Mouse (Mus musculus): ENCODE measurements around the gene Serpinb1b.
"Not testable (repeated sequence)": the region's sequence is repeated elsewhere in the genome, so short reads cannot be mapped to it uniquely, and the experiment has no call there.

Gene Serpinb1b

DNA sequence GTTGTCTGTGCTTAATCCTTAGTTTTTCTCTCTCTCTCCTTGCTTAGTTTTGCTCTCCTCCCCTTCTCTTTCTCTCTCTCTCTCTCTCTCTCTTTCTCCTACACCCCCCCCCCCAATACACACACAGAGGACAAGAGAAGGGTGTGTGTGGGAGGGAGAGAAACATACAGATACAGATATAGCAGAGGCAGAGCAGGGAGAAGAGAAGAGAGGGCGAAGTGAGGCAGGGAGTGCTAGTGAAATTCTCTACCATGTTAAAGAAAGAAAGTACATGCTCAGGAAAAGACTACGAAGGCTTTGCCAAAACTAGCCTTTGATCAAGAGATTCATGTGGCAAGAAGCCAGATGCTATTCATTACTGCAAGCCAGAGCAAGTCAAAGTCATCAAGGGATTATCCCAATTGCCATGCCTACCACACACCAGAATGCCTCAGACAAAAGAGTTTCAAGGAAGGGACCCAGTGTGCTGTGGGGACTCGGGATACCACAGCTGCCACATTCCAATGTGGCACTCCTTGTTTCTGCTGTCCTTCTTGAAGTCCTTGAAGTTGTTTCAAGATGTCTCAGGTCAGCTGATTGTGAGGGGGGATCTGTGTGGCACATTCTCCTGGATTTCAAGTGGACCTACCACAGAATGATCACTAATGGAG, at the start of gene Serpinb1b:
Gene Serpinb1b (plus strand): TSS at position 520 of the 650 bp plus-strand sequence.
- no peak for DNase-seq (ENCODE audit: low spot score)

DNA sequence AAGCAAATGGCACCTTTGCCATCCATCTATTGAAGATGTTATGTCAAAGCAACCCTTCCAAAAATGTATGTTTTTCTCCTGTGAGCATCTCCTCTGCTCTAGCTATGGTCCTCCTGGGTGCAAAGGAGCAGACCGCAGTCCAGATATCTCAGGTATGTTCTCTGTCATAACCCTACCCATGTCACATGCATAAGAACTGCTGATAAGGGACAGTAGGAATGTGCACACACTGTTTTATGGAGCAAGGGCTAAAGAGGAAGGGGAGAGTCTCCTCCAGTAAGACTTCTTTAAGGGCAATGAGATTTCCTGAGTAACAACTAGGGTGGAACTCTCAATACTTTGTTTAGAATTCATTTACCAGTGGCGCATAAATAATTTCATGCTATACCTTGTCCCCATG, 48.9 kb upstream of the Serpinb1b start:
- DNase-seq (ENCODE audit: low spot score): not testable (repeated sequence)

DNA sequence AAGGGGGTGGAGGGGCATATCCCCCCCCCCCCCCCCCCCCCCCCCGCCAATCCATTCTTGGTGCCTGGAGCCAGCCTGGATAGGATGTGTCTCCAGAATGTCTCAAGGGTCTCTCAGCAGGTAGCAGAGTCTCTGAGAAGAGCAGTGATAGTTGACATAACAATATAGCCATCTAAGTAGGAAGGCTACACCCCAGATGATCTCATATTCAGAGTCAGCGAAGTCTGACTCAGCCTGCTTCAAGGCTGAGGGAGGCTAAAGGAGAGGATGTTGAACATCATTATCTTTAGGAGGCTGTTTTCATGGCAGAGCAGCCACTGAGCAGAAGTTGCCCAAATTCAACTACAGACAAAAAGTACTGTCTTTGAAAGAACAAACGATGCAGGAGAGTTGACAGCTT, 48.1 kb upstream of the Serpinb1b start:
- no peak for DNase-seq (ENCODE audit: low spot score)

DNA sequence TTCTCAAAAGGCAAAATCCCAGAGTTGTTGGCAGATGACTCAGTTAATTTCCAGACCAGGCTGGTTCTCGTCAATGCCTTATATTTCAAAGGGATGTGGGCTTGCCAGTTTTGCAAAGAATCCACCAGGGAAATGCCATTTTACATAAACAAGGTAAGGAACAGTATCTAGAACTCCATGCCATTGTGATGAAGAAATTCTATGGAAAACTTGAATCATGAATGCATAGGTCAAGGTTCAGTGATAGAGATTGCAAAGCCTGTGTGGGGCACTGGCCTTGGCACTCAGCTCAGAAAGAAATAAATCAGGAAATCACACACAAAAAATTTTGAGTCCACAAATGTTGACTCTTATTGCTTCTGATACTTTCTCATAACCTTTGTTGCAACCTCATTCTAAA, 42.9 kb upstream of the Serpinb1b start:
- DNase-seq (ENCODE audit: low spot score): no peak

DNA sequence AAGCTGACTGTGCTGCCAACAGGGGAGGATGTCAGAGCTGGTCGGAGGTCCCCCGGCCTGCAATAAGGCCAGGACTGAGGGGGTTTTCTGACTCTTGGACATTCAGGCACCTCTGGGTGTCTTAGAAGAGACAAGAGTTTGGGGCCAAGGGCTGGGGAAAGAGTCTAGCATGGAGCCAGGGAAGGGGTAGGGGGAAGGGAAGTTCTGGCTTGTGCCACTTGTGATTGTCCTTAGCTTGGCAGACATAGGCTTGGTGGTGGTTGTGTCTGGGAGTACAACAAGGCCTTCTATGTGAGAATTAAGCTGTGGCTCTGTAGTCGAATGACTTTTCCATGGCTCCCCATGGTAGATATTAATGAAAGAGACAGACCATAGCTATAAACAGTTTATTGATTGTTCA, 34.8 kb upstream of the Serpinb1b start:
- no peak for DNase-seq (ENCODE audit: low spot score)

DNA sequence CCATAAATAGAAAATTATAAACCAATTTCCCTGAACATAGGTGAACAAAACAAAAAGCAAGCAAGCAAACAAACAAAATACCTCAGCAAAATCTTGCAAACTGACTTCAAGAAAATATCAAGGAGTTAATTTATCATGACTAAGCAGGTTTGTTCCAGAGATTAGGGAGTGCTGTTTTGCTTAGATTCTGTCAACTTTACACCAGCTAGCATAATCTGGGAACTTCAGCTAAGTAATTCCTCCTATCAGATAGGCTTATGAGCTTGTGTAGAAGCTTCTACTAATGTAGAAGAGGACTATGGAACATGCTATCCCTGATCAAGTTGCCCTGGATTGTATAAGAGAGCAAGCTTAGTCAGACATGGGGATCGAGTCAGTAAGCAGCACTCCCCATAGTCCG, 31.1 kb upstream of the Serpinb1b start:
- no peak for DNase-seq (ENCODE audit: low spot score)

DNA sequence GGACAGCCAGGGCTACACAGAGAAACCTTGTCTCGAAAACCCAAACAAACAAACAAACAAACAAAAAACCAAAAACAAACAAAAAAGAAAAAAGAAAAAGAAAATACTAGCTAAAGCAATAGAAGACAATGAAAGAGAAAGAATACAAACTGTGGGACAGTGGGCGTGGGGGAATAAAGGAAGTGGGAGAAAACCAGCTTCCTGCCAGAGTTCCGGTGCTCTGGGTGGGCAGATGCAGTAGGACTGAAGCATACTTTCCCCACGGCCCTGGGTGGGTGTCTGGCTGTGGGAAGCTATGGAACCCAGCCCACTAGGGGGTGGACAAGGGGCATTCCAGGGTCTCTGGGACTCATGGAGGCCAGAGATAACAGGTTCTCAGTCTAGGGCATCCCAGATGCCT, 30.2 kb upstream of the Serpinb1b start:
- no peak for DNase-seq (ENCODE audit: low spot score)

DNA sequence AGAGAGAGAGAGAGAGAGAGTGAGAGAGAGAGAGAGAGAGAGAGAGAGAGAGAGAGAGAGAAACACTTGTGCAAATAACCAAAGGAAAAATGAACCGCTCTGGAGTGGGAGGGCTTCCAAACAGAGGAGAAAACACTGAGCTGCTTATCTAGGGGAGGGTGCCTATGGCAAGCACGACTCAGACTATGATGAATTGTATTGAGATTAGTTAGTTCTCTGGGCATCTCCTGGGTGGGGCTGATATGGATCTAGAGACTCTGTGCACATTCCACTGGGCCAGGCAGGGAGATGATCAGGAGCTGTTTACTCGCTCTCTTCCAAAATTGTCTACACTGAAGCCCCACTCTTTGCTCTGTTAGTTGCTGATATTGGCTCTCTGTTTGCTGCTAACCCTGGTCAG, 26.7 kb upstream of the Serpinb1b start:
- no peak for DNase-seq (ENCODE audit: low spot score)

DNA sequence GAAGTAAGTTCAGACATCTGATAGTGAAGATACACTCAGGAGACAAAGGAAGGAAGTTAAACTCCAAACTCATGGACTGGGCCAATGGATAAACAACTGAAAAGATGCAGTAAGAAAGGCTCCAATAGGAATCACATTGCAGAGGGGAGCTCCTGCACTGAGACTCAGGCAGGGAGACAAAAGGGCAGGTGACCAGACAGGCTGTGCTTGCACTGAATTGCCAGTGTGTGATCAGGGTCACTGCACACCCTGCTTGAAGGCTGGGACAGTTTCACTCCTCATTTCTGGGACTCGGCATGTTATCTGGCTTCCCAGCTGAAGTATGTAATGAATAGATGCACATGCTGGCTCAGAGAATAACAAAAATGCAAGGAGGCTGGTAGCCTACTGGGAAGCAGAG, 15.3 kb upstream of the Serpinb1b start:
- peak; percentile 19 for DNase-seq (ENCODE audit: low spot score)

DNA sequence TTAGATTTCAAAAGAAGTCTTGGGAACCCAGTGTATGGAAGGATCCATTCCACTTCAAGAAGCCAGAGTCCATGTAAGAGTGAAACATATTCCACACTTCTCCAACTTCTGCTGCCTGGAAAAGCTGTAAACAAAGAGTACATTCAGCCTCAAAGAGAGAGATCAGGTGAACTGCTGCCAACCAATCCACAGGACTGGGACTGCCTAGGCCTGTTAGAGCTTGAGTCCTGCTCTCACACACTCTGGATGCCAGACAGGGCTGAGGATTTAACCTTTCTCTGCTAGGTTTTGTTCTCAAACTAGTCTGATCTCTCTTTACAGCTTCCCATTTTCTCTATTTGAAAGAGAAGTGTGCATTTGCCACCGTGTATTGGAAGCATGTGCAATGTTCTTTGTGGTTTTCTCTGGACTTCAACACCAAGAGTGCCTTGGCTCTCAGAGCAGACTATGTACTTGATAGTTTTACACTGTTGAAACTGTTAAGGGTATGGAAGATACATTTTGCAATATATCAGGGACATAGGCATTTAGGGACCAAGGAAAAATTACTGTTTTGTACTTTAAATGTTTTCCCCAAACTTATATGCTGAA, 10.9 kb upstream of the Serpinb1b start:
- DNase-seq (ENCODE audit: low spot score): no peak

DNA sequence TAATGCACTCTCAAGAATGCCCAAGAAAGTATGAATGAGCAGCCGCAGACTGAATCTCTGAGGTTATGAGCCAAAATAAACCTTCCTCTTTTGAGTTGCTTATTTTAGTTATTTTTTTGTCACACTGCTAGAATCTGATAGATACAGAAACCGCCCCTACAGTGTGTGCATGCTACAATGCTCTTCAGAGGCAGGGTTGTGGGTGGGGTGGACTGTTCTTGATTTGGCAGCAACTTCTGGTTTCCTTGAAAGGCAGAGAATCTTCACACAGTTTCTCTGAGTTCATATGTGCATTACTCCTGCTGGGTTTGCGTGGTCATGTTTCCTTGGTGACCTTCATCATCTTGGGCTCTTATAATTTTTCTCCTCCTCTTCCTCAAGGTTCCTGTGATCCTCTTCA, 10.2 kb upstream of the Serpinb1b start:
- DNase-seq (ENCODE audit: low spot score): no peak

DNA sequence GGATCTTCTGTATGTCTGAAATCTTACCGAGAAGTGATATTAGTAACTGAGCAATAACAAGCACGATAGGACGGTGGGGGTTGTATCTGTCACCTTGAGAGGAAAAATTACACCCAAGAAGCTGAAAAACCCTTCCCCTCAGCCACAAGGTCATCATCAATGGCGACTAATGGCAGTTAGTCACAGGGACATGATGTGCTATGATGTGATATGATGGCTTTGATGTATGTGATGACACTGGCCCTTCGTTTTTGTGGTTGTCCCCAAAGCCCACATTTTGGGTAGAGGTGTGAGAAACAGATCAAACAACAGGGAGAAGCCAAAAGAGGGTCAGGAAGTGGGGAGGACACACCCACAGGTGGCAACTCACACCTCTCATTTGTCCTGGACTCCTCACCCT, 6.6 kb upstream of the Serpinb1b start:
- DNase-seq (ENCODE audit: low spot score): no peak

DNA sequence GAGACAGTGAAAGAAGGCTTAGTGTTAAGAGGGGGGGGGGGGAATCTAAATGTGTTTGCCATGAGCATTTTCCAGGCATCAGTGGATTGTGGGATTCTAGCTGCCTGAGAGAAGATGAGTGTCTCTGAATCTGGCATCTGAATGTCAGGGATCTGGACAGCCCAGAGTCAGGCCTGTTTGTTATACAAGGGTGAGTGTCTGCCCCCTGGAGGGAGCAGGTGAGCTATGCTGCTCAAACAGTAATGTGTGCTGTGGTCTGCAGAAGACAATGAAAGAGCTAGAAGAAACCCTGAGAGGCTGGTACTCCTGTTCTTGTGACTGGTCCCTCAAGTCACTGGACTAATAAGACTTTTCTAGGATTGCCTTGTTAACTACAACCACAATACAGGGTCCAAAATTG, 4.3 kb upstream of the Serpinb1b start:
- DNase-seq (ENCODE audit: low spot score): peak; percentile 47

DNA sequence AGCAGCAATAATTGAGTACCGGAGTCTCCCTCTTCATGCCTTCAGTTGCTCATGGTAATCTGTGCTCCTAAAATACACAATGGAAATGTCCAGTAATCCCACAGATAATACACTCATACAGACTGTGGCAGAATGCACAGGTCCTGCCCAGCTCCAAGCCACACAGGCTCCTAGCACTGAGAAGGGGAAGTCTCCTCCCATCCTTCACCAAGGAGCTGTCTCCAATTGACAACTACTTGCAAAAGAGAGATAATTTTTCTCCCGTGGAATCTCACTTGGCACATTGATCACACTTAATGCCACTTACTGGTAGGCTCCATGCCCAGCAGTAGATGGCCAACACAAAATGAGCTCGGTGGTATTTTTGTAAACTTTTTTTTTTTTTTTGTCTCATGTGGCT, 2.1 kb upstream of the Serpinb1b start:
- no peak for DNase-seq (ENCODE audit: low spot score)

DNA sequence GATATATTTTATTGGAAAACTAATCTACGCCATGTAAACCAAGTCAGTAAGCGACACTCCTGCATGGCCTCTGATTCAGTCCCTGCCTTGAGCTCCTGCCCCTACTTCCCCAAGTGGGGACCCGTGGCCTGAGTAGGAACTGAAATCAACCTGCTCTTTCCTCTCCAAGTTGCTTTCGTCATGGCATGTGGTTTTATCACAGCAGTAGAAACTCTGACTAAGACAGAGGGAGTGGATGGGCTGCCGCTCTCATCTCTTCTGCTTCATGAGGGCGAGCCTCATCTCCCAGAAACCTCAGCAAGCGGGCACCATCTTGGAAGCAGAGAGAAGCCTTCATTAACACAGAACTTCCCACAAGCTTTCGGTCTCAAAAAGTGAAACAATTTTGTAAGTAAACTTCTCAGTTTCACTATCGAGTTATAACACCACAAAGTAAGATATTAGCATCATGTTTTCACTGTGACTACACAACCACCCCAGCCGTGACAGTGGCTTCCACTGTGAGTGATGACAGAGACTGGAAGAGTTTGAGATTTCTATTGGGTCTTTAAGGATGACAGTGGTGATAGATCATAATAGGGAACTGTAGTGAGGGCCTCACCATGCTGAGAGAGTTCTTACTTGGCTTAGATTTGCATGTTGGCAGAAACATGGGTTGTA, 1.2 kb upstream of the Serpinb1b start:
- no peak for DNase-seq (ENCODE audit: low spot score)

DNA sequence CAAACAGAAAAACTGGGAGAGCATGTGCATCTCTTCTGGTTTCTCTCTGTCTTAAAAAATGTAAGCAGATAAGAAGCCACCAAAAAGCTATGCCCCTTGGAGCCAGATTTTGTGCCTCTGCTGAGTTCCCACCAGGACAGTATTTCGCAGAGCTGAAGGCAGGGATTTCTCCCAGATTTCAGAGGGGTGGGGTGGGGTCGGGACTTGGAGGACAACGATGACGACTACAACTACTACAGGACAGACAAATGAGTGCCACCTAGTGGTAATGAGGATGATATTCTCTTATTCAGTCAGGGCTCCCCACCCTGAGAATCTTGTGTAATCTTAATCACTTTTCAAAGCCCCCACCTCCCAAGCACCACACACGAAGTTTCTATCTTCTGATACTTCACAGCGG, 1.0 kb downstream of the Serpinb1b start:
- DNase-seq (ENCODE audit: low spot score): no peak

DNA sequence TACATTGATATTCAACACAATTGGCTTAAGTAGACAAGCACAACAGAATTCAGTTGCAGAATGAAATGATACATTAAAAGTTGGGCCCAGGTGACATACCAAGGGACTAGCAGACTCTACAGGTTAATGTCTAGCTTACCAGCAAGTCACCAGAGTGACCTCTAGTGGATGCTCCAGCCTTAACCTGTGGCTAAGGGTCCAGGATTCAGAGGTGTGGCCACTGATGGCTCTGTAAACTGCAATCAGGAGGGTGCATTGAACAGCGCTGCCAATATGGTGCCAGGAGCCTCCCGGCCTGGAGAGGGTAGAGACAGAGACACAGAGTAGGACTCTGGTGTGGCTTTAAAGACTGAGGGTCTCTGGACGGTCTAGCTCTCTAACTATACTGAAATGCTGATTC, 2.0 kb downstream of the Serpinb1b start:
- DNase-seq (ENCODE audit: low spot score): peak; percentile 15

DNA sequence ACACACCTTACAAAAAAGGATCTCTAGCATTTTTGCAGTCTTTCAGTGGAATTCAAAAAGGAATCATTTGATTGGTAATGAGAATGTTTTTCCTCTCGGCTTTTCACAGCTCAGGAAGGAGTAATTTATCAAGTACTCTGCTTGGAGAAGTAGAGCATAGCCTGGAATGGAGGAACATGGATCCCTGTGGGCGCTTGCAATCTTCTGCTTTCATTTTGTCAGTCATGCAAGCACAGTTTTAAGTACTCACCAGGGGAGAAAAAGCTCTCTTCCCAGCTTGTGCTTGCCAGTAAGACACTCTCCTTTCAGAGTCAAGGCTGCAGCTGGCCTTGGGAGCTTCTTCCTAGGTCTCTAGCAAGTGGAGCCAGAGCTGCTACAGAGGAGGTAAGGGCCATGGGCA, 5.5 kb downstream of the Serpinb1b start:
- no peak for DNase-seq (ENCODE audit: low spot score)

DNA sequence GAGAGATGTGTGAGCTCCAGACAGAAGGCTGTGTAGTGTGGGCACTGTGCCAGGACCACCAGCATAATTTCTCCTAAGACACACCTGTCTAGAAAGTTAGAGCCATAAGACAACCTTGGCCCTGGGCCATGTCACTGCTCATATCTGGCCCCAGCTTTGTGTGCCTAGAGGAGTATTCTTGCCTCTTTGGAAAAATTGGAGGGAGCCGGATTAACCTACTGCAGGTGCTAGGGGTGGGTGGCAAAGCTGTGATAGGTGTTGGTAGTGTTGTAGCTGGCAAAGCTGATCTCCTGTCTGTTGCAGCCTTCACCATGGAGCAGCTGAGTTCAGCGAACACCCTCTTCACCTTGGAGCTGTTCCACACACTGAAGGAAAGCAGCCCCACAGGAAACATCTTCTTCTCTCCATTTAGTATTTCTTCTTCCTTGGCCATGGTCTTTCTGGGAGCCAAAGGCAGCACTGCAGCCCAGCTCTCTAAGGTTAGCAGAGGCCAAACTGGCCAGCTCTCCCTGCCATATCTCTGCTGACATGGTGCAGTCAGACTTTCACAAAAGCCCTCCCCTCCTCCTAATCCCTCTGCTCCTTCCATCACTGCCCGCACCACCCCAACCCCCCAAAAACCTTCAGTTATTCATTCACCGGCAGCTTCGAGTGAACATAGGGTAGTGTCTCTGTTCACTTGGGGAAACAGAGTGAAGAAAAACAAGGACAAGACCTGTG, 6.8 kb downstream of the Serpinb1b start:
- no peak for DNase-seq (ENCODE audit: low spot score)

DNA sequence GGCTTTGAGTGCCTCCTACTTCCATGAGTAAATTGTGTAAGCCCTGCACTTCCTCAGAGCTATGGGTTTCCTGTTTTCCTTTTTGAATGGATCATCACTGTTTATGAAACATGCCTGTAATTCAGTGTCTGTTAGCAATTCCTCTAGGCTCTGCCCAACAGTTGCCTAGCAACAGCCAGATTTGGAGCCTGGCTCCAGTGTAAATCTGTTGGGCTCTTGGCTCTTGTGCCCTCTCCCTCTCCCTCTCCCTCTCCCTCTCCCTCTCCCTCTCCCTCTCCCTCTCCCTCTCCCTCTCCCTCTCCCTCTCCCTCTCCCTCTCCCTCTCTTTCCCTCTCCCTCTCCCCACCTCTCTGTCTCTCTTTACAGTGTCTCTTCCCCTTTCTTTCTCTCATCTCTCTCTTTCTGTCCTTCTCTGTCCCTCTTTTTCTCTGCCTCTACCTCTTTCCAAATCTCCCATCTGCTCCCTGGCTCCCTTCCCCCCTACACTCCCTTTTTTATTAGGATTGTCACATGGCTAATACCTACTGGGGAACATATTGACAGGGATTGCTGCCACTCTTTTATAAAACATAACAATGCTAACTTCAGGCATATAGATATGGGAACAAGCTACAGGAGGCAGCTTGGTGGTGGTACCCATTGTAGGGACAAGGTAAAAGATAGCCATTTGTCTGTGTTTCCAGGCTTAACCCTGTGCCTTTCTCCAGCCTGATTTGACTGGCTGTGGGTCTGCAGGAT, 7.5 kb downstream of the Serpinb1b start:
- peak; percentile 21 for DNase-seq (ENCODE audit: low spot score)

DNA sequence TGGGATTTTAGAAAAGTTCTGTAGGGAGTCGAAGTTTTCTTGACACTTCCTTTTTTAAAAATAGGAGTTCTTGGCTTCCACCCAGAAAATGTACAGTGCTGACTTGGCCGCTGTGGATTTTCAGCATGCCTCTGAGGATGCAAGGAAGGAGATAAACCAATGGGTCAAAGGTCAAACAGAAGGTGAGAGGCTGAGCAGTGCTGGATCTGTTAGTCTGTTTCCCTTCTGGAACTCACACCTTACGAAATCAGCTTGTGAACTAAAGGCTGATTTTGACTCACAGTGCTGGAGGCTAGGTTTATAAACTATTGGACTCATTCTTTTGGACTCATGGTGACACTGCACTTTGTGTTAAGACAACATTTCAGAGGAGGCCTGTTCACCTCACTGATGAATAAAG, 11.2 kb downstream of the Serpinb1b start:
- DNase-seq (ENCODE audit: low spot score): no peak

DNA sequence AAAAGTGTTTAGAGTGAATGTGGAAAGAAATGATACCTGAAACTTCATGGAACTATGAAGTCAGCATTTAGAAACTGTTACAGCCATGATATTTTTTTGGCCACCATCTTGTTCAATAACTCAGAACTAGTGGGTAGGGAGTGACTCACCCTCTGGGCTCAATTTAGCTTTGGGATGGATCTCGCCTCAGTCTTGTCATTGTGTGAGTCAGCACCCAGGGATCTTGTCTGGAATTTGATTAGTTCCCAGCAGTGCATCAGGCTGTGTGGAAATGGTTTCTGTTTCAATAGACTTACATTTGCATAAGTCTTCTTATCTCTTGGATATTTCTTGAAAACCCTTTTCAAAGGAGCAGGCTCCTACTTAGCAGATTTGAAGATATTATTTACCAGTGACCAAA, 12.2 kb downstream of the Serpinb1b start:
- DNase-seq (ENCODE audit: low spot score): no peak
